Mouse (Mus musculus) E14TG2a.4 (cell line): Measurements from ENCODE around the gene Vat1.

Source experiments
- H3K27me3 ChIP-seq: 2 replicates; pipeline ENCODE4 v1.6.1; 2014; ENCODE audit warnings: low read length, control low read depth; ENCODE audit not compliant: insufficient read depth
- H3K36me3 ChIP-seq: 2 replicates; pipeline ENCODE4 v1.6.1; 2014; ENCODE audit warnings: low read length, control low read depth; ENCODE audit not compliant: insufficient read depth
- H3K4me1 ChIP-seq: replicated peaks from 2 replicates; pipeline ENCODE4 v1.6.1; 2014; ENCODE audit warnings: low read depth, low read length, control low read depth
- H3K4me3 ChIP-seq: replicated peaks from 2 replicates; pipeline ENCODE4 v1.5.1; 2014; ENCODE audit warnings: mild to moderate bottlenecking, low read length
- H3K9me3 ChIP-seq: 2 replicates; pipeline ENCODE4 v1.6.1; 2014; ENCODE audit warnings: low read length, control low read depth
- CTCF ChIP-seq: conservative IDR thresholded peaks from 2 replicates; pipeline ENCODE4 v1.5.1; 2014; ENCODE audit warnings: low read length
- NANOG ChIP-seq: IDR thresholded peaks from 2 replicates; pipeline ENCODE4 v1.6.1; 2014; ENCODE audit warnings: borderline replicate concordance, low read length, mixed read lengths
- POU5F1 ChIP-seq: IDR thresholded peaks from 2 replicates; pipeline ENCODE4 v1.6.1; 2014; ENCODE audit warnings: low read length, borderline replicate concordance

The Vat1 gene

GRCm38 (mm10) chr11:101436916-101437315 lies 29.1 kb downstream of the Vat1 start:
- H3K9me3 ChIP-seq = no peaks in the 10 kb centered on the region
- peak; percentile 66; the same call in 1 of the 2 replicates for TF ChIP-seq NANOG
- no peak for TF ChIP-seq CTCF
- no peak overlapping the region for H3K4me3 ChIP-seq
- H3K36me3 ChIP-seq = peaks cover 37% of the 10 kb centered on the region
- H3K4me1 ChIP-seq = peaks cover 34% of the 10 kb centered on the region
- H3K27me3 ChIP-seq = no peaks in the 10 kb centered on the region

DNA sequence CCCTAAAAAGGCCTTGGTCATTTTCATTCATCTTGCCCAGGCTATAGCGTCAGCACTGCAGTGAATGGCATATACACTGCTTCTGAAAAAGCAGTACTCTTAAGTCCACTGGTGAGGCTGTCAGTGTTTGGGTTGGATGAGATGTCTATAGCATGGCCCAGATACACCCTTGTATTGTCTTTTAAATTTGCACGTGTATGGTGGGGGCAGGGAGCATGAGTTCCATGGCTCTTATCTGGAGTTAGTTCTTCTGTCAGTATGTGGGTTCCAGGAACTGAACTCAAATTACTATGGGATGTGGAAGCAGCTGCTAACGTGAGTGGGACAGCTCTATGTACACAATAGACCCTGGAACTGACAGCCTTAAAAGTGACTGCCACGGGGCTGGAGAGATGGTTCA lies 30.2 kb downstream of the Vat1 start:
- no peaks in the 10 kb centered on the region for H3K27me3 ChIP-seq
- no peak overlapping the region for H3K4me3 ChIP-seq
- TF ChIP-seq NANOG = no peak
- TF ChIP-seq POU5F1 = no peak
- TF ChIP-seq CTCF = no peak
- peaks cover 48% of the 10 kb centered on the region for H3K36me3 ChIP-seq
- H3K9me3 ChIP-seq = no peaks in the 10 kb centered on the region
- H3K4me1 ChIP-seq = peaks cover 39% of the 10 kb centered on the region

DNA sequence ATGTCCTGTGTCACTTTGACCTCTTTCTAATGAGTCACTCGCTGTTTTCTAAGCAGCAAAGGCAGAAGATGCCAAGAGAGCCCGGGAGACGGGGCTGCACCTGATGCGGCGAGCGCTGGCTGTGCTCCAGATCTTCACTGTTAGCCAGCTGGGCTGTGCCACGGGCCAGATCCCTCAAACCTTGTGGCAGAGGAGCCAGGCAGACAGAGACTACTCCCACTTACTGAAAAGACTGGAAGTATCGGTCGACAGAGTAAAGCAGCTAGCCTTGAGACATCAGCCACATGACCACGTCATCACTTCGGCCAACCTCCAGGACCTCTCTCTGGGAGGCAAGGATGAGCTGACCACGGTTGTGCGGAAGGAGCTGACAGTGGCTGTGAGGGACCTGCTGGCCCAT lies 32.6 kb downstream of the Vat1 start:
- TF ChIP-seq POU5F1 (no peak), NANOG (no peak), CTCF (no peak)
- no peaks in the 10 kb centered on the region for H3K27me3 ChIP-seq
- no peak overlapping the region for H3K4me3 ChIP-seq
- H3K4me1 ChIP-seq = peaks cover 44% of the 10 kb centered on the region
- peaks cover 68% of the 10 kb centered on the region for H3K36me3 ChIP-seq
- H3K9me3 ChIP-seq = no peaks in the 10 kb centered on the region

DNA sequence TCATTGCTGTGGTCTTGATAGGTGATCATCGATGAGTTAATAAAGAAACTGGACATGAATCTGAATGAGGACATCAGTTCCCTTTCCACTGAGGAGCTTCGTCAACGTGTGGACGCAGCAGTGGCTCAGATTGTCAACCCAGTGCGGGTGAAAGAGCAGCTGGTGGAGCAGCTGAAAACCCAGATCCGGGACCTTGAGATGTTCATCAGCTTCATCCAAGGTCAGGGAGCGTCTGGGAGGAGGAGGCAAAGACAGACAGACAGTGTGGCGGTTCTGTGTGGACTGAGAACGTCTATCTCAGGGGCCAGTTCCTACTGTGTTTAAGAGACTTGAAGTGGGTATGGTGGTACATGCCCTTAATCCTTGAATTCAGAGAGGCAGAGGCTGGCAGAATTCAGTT lies 34.7 kb downstream of the Vat1 start:
- H3K9me3 ChIP-seq = no peaks in the 10 kb centered on the region
- peaks cover 72% of the 10 kb centered on the region for H3K36me3 ChIP-seq
- H3K4me3 ChIP-seq = no peak overlapping the region
- peaks cover 37% of the 10 kb centered on the region for H3K4me1 ChIP-seq
- peaks cover under 1% of the 10 kb centered on the region; the same call in 1 of the 2 replicates for H3K27me3 ChIP-seq
- TF ChIP-seq NANOG (no peak), POU5F1 (no peak), CTCF (no peak)

GRCm38 (mm10) chr11:101426165-101426564 lies 39.9 kb downstream of the Vat1 start:
- H3K4me3 ChIP-seq = peak overlapping the region; percentile 99
- peaks cover 27% of the 10 kb centered on the region for H3K36me3 ChIP-seq
- peaks cover 6% of the 10 kb centered on the region; the same call in 1 of the 2 replicates for H3K27me3 ChIP-seq
- no peaks in the 10 kb centered on the region for H3K9me3 ChIP-seq
- H3K4me1 ChIP-seq = peaks cover 37% of the 10 kb centered on the region
- TF ChIP-seq CTCF = no peak
- TF ChIP-seq POU5F1 = no peak
- no peak for TF ChIP-seq NANOG

DNA sequence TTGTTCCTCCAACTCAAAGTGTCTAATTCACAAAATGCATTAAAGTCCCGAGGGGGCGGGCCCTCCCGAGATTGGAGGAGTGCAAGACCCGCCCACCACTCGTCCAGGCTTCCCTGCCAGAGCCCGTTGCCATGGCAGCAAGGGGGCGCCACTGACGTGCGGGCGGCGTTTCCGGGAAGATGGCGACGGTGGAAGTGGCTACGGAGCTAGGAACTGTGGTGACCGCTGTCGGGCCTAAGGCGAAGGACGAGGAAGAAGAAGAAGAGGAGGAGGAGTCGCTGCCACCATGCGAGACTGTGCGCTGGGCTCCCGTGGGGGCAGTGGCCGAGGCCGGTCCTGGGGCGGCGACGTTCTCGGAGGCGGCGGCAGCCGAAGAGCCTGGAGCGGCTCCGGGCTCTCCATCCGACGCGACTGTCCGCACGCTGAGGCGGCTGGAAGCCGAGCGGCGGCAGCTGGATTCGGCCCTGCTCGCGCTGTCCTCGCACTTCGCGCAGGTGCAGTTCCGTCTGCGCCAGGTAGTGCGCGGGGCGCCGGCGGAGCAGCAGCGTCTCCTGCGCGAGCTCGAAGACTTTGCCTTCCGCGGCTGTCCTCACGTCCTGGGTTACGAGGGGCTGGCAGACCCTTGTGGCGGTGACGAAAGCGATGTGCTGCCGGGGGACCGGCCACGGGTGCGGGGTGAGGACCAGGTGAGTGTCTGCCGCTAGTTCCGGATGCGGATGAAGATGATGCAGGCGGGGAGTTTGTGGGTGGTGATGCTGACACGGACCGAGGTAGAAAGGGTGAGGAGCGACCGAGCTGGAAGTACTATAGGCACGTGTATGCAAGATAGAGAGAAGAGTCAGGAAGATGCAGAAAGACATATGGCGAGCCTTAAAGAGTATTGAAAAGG lies 40.9 kb downstream of the Vat1 start, which contains the start of the genes Rundc1 and Ptges3l:
Gene Rundc1, plus strand, starts transcription at position 161 of the 889 bp plus-strand sequence.
Gene Ptges3l, minus strand, starts transcription at position 409 of the 889 bp plus-strand sequence.
- peak within 1 kb of the TSS; percentile 99 for H3K4me3 ChIP-seq
- no peaks in the 10 kb centered on the region for H3K9me3 ChIP-seq
- H3K36me3 ChIP-seq = peaks cover 17% of the 10 kb centered on the region
- H3K4me1 ChIP-seq = peaks cover 33% of the 10 kb centered on the region
- TF ChIP-seq CTCF (no peak), POU5F1 (no peak), NANOG (no peak)
- peaks cover 6% of the 10 kb centered on the region; the same call in 1 of the 2 replicates for H3K27me3 ChIP-seq

GRCm38 (mm10) chr11:101424105-101424851 lies 41.8 kb downstream of the Vat1 start, which contains the start of gene Gm27029:
Gene Gm27029, minus strand, starts transcription at chr11:101424796.
- peak within 1 kb of the TSS; percentile 99 for H3K4me3 ChIP-seq
- no peak for TF ChIP-seq CTCF
- TF ChIP-seq POU5F1 = no peak
- TF ChIP-seq NANOG = no peak
- peaks cover 6% of the 10 kb centered on the region; the same call in 1 of the 2 replicates for H3K27me3 ChIP-seq
- no peaks in the 10 kb centered on the region for H3K9me3 ChIP-seq
- H3K36me3 ChIP-seq = peaks cover 8% of the 10 kb centered on the region
- H3K4me1 ChIP-seq = peaks cover 41% of the 10 kb centered on the region

GRCm38 (mm10) chr11:101420148-101420547 lies 45.9 kb downstream of the Vat1 start:
- TF ChIP-seq CTCF (no peak), NANOG (no peak), POU5F1 (no peak)
- Histone ChIP-seq H3K9me3 (no peaks in the 10 kb centered on the region), H3K4me3 (no peak overlapping the region), H3K27me3 (no peaks in the 10 kb centered on the region), H3K36me3 (peaks cover 3% of the 10 kb centered on the region; the same call in 1 of the 2 replicates), H3K4me1 (peaks cover 55% of the 10 kb centered on the region)
